Mouse (Mus musculus) forebrain, embryonic 12.5 days (tissue): ENCODE measurements around the gene Stap2. TPM values are rescaled to one million over a fixed set of nuclear protein-coding genes. Genes with fewer than 3 reads are reported as not detected.
A peak's percentile ranks its signal among the peaks of the same experiment; 100 is the strongest.

Experiments used
- ATAC-seq: fragments of 200-750 bp; cut with Nextera tagmentation; 2 replicates; pipeline ENCODE4 v1.8.0; 2017; ENCODE audit warnings: moderate TSS enrichment; ENCODE audit not compliant: low FRiP score
- H3K27ac ChIP-seq: fragments of 300-500 bp; sonication (generic); 2 replicates; pipeline ENCODE4 v1.5.1; 2016; ENCODE audit warnings: mild to moderate bottlenecking
- H3K27me3 ChIP-seq: fragments of 300-500 bp; sonication (generic); 2 replicates; pipeline ENCODE4 v1.6.1; 2016; ENCODE audit warnings: mild to moderate bottlenecking
- H3K36me3 ChIP-seq: fragments of 300-500 bp; sonication (generic); replicated peaks from 2 replicates; pipeline ENCODE4 v1.6.1; 2016; ENCODE audit warnings: mild to moderate bottlenecking
- H3K4me1 ChIP-seq: fragments of 300-500 bp; sonication (generic); 2 replicates; pipeline ENCODE4 v1.6.1; 2016
- H3K4me2 ChIP-seq: fragments of 300-500 bp; sonication (generic); 2 replicates; pipeline ENCODE4 v1.6.1; 2016; ENCODE audit warnings: mild to moderate bottlenecking, moderate library complexity
- H3K4me3 ChIP-seq: fragments of 300-500 bp; sonication (generic); replicated peaks from 2 replicates; pipeline ENCODE4 v1.5.1; 2016; ENCODE audit warnings: mild to moderate bottlenecking
- H3K9ac ChIP-seq: fragments of 300-500 bp; sonication (generic); 2 replicates; pipeline ENCODE4 v1.6.1; 2016; ENCODE audit warnings: mild to moderate bottlenecking
- H3K9me3 ChIP-seq: fragments of 300-500 bp; sonication (generic); 2 replicates; pipeline ENCODE4 v1.6.1; 2016
- WGBS: fragments of 180-500 bp; shearing (Covaris S2); methylation state at CpG from one replicate; pipeline ENCODE4 v1.1.7; 2016; 5-methylcytosine and 5-hydroxymethylcytosine counted together
- polyA plus RNA-seq: library from polyadenylated mRNA; unstranded; fragments of >200 nt; fragmentation: Nextera tagmentation; extraction: Ambion mirVana; gene quantifications from 2 replicates; pipeline ENCODE4 v1.2.1, GENCODE M21; 2016

The Stap2 gene
- polyA plus RNA-seq, 1 experiment from 2014 or later = 4.2 TPM

GRCm38 (mm10) chr17:55986030-55986961, 19.1 kb downstream of the Stap2 start, which contains the start of gene Fsd1:
TSS of gene Fsd1 (plus strand) at chr17:55986509.
- peak within 1 kb of the TSS; percentile 78 for H3K9ac ChIP-seq
- 10% methylated on average over 32 of the region's 35 CpGs for WGBS
- no peaks in the 10 kb centered on the region for H3K9me3 ChIP-seq
- H3K4me2 ChIP-seq = peak within 1 kb of the TSS; percentile 91
- H3K4me3 ChIP-seq = peak within 1 kb of the TSS; percentile 74
- H3K4me1 ChIP-seq = peaks cover 14% of the 10 kb centered on the region
- no peak within 1 kb of the TSS for H3K27ac ChIP-seq
- peaks cover 15% of the 10 kb centered on the region for H3K36me3 ChIP-seq
- H3K27me3 ChIP-seq = no peaks in the 10 kb centered on the region
- ATAC-seq = peak; percentile 88

- no peak overlapping the region for H3K27ac ChIP-seq
- no peaks in the 10 kb centered on the region for H3K9me3 ChIP-seq
- no peak for ATAC-seq
- peaks cover 16% of the 10 kb centered on the region for H3K4me1 ChIP-seq
- peaks cover 20% of the 10 kb centered on the region for H3K36me3 ChIP-seq
- H3K4me3 ChIP-seq = no peak overlapping the region
- no peaks in the 10 kb centered on the region; the same call in 1 of the 2 replicates for H3K27me3 ChIP-seq
- H3K4me2 ChIP-seq = no peak overlapping the region
- 61% methylated on average over 3 of the region's 3 CpGs for whole genome bisulfite sequencing
- no peak overlapping the region for H3K9ac ChIP-seq
These were observed 28.1 kb downstream of the Stap2 start for GRCm38 (mm10) chr17:55977301-55977700.

GRCm38 (mm10) chr17:55976255-55976862, 29.0 kb downstream of the Stap2 start:
- no peak overlapping the region for H3K9ac ChIP-seq
- H3K27ac ChIP-seq = 0 out of 2 replicates have a peak overlapping the region, but pooled peaks have one; percentile 13
- WGBS = 17% methylated on average over 13 of the region's 13 CpGs
- peak; percentile 76 for ATAC-seq
- peaks cover 20% of the 10 kb centered on the region for H3K36me3 ChIP-seq
- H3K9me3 ChIP-seq = no peaks in the 10 kb centered on the region
- H3K4me3 ChIP-seq = no peak overlapping the region
- H3K27me3 ChIP-seq = no peaks in the 10 kb centered on the region; the same call in 1 of the 2 replicates
- no peak overlapping the region for H3K4me2 ChIP-seq
- peaks cover 22% of the 10 kb centered on the region for H3K4me1 ChIP-seq

GRCm38 (mm10) chr17:55971453-55971852, 33.9 kb downstream of the Stap2 start:
- Histone ChIP-seq H3K9ac (peak overlapping the region; percentile 80), H3K4me3 (peak overlapping the region; percentile 54), H3K27me3 (no peaks in the 10 kb centered on the region), H3K36me3 (peaks cover 37% of the 10 kb centered on the region), H3K4me1 (peaks cover 49% of the 10 kb centered on the region), H3K27ac (no peak overlapping the region), H3K4me2 (peak overlapping the region; percentile 84), H3K9me3 (no peaks in the 10 kb centered on the region)
- no peak for ATAC-seq
- whole genome bisulfite sequencing = 24% methylated on average over 22 of the region's 22 CpGs

- ATAC-seq = peak; percentile 75
- Histone ChIP-seq H3K9me3 (no peaks in the 10 kb centered on the region), H3K27me3 (no peaks in the 10 kb centered on the region), H3K27ac (peak within 1 kb of the TSS; percentile 80), H3K4me2 (peak within 1 kb of the TSS; percentile 84), H3K4me1 (peaks cover 43% of the 10 kb centered on the region), H3K36me3 (peaks cover 46% of the 10 kb centered on the region), H3K9ac (peak within 1 kb of the TSS; percentile 80), H3K4me3 (peak within 1 kb of the TSS; percentile 54)
- WGBS = 8% methylated on average over 55 of the region's 55 CpGs
These were observed 35.2 kb downstream of the Stap2 start, which contains the start of gene Shd for GRCm38 (mm10) chr17:55969966-55970891. TSS of gene Shd (plus strand) at chr17:55970467.

- peak overlapping the region; percentile 80; the same call in 1 of the 2 replicates for H3K9ac ChIP-seq
- ATAC-seq = peak; percentile 68
- H3K27me3 ChIP-seq = no peaks in the 10 kb centered on the region
- H3K9me3 ChIP-seq = no peaks in the 10 kb centered on the region
- peak overlapping the region; percentile 80 for H3K27ac ChIP-seq
- 35% methylated on average over 14 of the region's 14 CpGs for WGBS
- H3K4me3 ChIP-seq = peak overlapping the region; percentile 54
- peak overlapping the region; percentile 84 for H3K4me2 ChIP-seq
- H3K36me3 ChIP-seq = peaks cover 50% of the 10 kb centered on the region
- H3K4me1 ChIP-seq = peaks cover 43% of the 10 kb centered on the region
These were observed 35.8 kb downstream of the Stap2 start for GRCm38 (mm10) chr17:55969560-55969959.

GRCm38 (mm10) chr17:55968210-55968609, 37.2 kb downstream of the Stap2 start:
- Histone ChIP-seq H3K36me3 (peaks cover 46% of the 10 kb centered on the region), H3K4me2 (no peak overlapping the region), H3K9ac (no peak overlapping the region), H3K27me3 (no peaks in the 10 kb centered on the region), H3K9me3 (no peaks in the 10 kb centered on the region), H3K4me1 (peaks cover 44% of the 10 kb centered on the region), H3K27ac (peak overlapping the region; percentile 80; the same call in 1 of the 2 replicates), H3K4me3 (no peak overlapping the region)
- 72% methylated on average over 7 of the region's 7 CpGs for WGBS
- ATAC-seq = no peak

GRCm38 (mm10) chr17:55967186-55967585, 38.2 kb downstream of the Stap2 start:
- no peak for ATAC-seq
- Histone ChIP-seq H3K4me2 (no peak overlapping the region), H3K27ac (no peak overlapping the region), H3K9me3 (no peaks in the 10 kb centered on the region), H3K4me3 (no peak overlapping the region), H3K27me3 (no peaks in the 10 kb centered on the region), H3K4me1 (peaks cover 44% of the 10 kb centered on the region), H3K9ac (no peak overlapping the region), H3K36me3 (peaks cover 46% of the 10 kb centered on the region)
- WGBS = 98% methylated on average over 4 of the region's 4 CpGs

- no peaks in the 10 kb centered on the region for H3K9me3 ChIP-seq
- H3K27me3 ChIP-seq = no peaks in the 10 kb centered on the region
- H3K9ac ChIP-seq = no peak overlapping the region
- ATAC-seq = no peak
- H3K4me1 ChIP-seq = peaks cover 32% of the 10 kb centered on the region
- H3K36me3 ChIP-seq = peaks cover 61% of the 10 kb centered on the region
- no peak overlapping the region for H3K4me3 ChIP-seq
- no peak overlapping the region for H3K27ac ChIP-seq
- no peak overlapping the region for H3K4me2 ChIP-seq
- 85% methylated on average over 9 of the region's 9 CpGs for WGBS
These were observed 40.4 kb downstream of the Stap2 start for GRCm38 (mm10) chr17:55964996-55965395.

- H3K36me3 ChIP-seq = peaks cover 61% of the 10 kb centered on the region
- no peak overlapping the region for H3K27ac ChIP-seq
- no peak overlapping the region for H3K4me2 ChIP-seq
- H3K27me3 ChIP-seq = no peaks in the 10 kb centered on the region
- peaks cover 31% of the 10 kb centered on the region for H3K4me1 ChIP-seq
- 94% methylated on average over 10 of the region's 10 CpGs for WGBS
- no peak for ATAC-seq
- no peaks in the 10 kb centered on the region for H3K9me3 ChIP-seq
- no peak overlapping the region for H3K4me3 ChIP-seq
- no peak overlapping the region for H3K9ac ChIP-seq
These were observed 40.9 kb downstream of the Stap2 start for GRCm38 (mm10) chr17:55964496-55964895.

GRCm38 (mm10) chr17:55963171-55963570, 42.2 kb downstream of the Stap2 start:
- WGBS = 85% methylated on average over 14 of the region's 14 CpGs
- Histone ChIP-seq H3K9ac (peak overlapping the region; percentile 12; the same call in 1 of the 2 replicates), H3K4me3 (no peak overlapping the region), H3K4me2 (no peak overlapping the region), H3K4me1 (peaks cover 22% of the 10 kb centered on the region), H3K27me3 (no peaks in the 10 kb centered on the region), H3K27ac (no peak overlapping the region), H3K9me3 (no peaks in the 10 kb centered on the region), H3K36me3 (peaks cover 61% of the 10 kb centered on the region)
- no peak for ATAC-seq
